Mouse (Mus musculus): Measurements from ENCODE around the gene Eppin. TPM values are rescaled to one million over a fixed set of nuclear protein-coding genes. Genes with fewer than 3 reads are reported as not detected.

Eppin gene
- total RNA-seq, 2 experiments from 2014 or later = not detected

GRCm38 (mm10) chr2:164558991-164559645 is 34.3 kb downstream of the Eppin start:
- DNase-seq = no peak

GRCm38 (mm10) chr2:164558426-164558825 is 35.0 kb downstream of the Eppin start:
- DNase-seq = peak; percentile 6 to 34

- no peak for DNase-seq
Measured at GRCm38 (mm10) chr2:164551502-164551901, 41.9 kb downstream of the Eppin start.

GRCm38 (mm10) chr2:164550895-164551269 is 42.5 kb downstream of the Eppin start:
- DNase-seq = no peak

GRCm38 (mm10) chr2:164549963-164550894 is 43.2 kb downstream of the Eppin start:
- DNase-seq = peak in 1 of 2 experiments; percentile 13

- no peak for DNase-seq
Measured at GRCm38 (mm10) chr2:164549338-164549737, 44.1 kb downstream of the Eppin start.

- no peak for DNase-seq
Measured at GRCm38 (mm10) chr2:164544454-164545097, 48.8 kb downstream of the Eppin start.

- DNase-seq = no peak
Measured at GRCm38 (mm10) chr2:164543745-164544144, 49.6 kb downstream of the Eppin start.

GRCm38 (mm10) chr2:164542598-164542997 is 50.8 kb downstream of the Eppin start:
- DNase-seq = no peak

GRCm38 (mm10) chr2:164542132-164542531 is 51.3 kb downstream of the Eppin start:
- peak; percentile 41 to 48 for DNase-seq

GRCm38 (mm10) chr2:164540652-164541427 is 52.6 kb downstream of the Eppin start:
- DNase-seq = no peak

Other genes starting within 250 kb of the Eppin start
- 1 to 10 TPM in 1 of 2 experiments, under 1 TPM in 1; 0.85 to 1.4 TPM for gene Slpi, start 204.5 kb downstream of the Eppin start, total RNA-seq (2021)
- gene Rbpjl, start 190.5 kb downstream of the Eppin start, total RNA-seq (2021) = under 1 TPM; 0.35 to 0.46 TPM
- 10 to 100 TPM; 13.0 to 13.4 TPM for gene Matn4, start 188.4 kb downstream of the Eppin start, total RNA-seq (2021)
- gene Sdc4, start 149.7 kb downstream of the Eppin start, total RNA-seq (2021) = 100 to 1,000 TPM; 102 to 129 TPM
- gene Sys1, start 136.6 kb downstream of the Eppin start, total RNA-seq (2021) = 10 to 100 TPM; 37.7 to 42.3 TPM
- 10 to 100 TPM in 1 of 2 experiments, 1 to 10 TPM in 1; 7.0 to 13.3 TPM for gene Gm20458, start 132.6 kb downstream of the Eppin start, total RNA-seq (2021)
- gene Trp53tg5, start 119.9 kb downstream of the Eppin start, total RNA-seq (2021) = not detected
- 100 to 1,000 TPM; 108 to 110 TPM for gene Dbndd2, start 107.5 kb downstream of the Eppin start, total RNA-seq (2021)
- 10 to 100 TPM; 76.6 to 84.5 TPM for gene Pigt, start 96.1 kb downstream of the Eppin start, total RNA-seq (2021)
- gene Wfdc2, start 31.2 kb downstream of the Eppin start, total RNA-seq (2021) = not detected
- gene Spint3, start 20.1 kb downstream of the Eppin start, total RNA-seq (2021) = not detected
- not detected for gene Wfdc6a, start 8.1 kb downstream of the Eppin start, total RNA-seq (2021)
- gene Wfdc6b, start 19.9 kb upstream of the Eppin start, total RNA-seq (2021) = not detected
- gene Wfdc8, start 20.0 kb upstream of the Eppin start, total RNA-seq (2021) = not detected
- gene Wfdc16, start 45.2 kb upstream of the Eppin start, total RNA-seq (2021) = not detected
- gene Wfdc10, start 62.5 kb upstream of the Eppin start, total RNA-seq (2021) = not detected
- not detected for gene Wfdc9, start 63.0 kb upstream of the Eppin start, total RNA-seq (2021)
- gene Wfdc11, start 80.5 kb upstream of the Eppin start, total RNA-seq (2021) = not detected
- gene Wfdc13, start 91.5 kb upstream of the Eppin start, total RNA-seq (2021) = not detected
- not detected for gene Spint4, start 104.9 kb upstream of the Eppin start, total RNA-seq (2021)
- gene Spint5, start 121.7 kb upstream of the Eppin start, total RNA-seq (2021) = not detected
- gene Wfdc3, start 152.3 kb upstream of the Eppin start, total RNA-seq (2021) = 1 to 10 TPM; 1.5 to 2.2 TPM
- gene Dnttip1, start 152.4 kb upstream of the Eppin start, total RNA-seq (2021) = 10 to 100 TPM; 34.0 to 37.7 TPM
- gene Ube2c, start 176.3 kb upstream of the Eppin start, total RNA-seq (2021) = 1 to 10 TPM; 1.2 to 1.5 TPM
- not detected for gene Tnnc2, start 186.4 kb upstream of the Eppin start, total RNA-seq (2021)
- gene Snx21, start 192.2 kb upstream of the Eppin start, total RNA-seq (2021) = 10 to 100 TPM; 36.7 to 44.0 TPM
- gene Acot8, start 211.3 kb upstream of the Eppin start, total RNA-seq (2021) = 10 to 100 TPM; 27.8 to 28.2 TPM
- gene Zswim3, start 211.5 kb upstream of the Eppin start, total RNA-seq (2021) = 1 to 10 TPM; 8.2 to 8.6 TPM
- gene Zswim1, start 229.1 kb upstream of the Eppin start, total RNA-seq (2021) = 10 to 100 TPM; 21.6 to 23.0 TPM
- gene Spata25, start 234.9 kb upstream of the Eppin start, total RNA-seq (2021) = not detected
- 10 to 100 TPM; 92.9 to 93.4 TPM for gene Ctsa, start 239.3 kb upstream of the Eppin start, total RNA-seq (2021)
- 1 to 10 TPM; 1.8 to 2.7 TPM for gene Neurl2, start 239.9 kb upstream of the Eppin start, total RNA-seq (2021)

Data from layer of hippocampus, postnatal 36 days (tissue).